Mouse (Mus musculus) liver, embryonic 16.5 days (tissue): ENCODE data around the gene Kat6b. TPM values are rescaled to one million over a fixed set of nuclear protein-coding genes. Genes with fewer than 3 reads are reported as not detected.

ENCODE experiments used
- ATAC-seq: fragments of 200-750 bp; cut with Nextera tagmentation; 2 replicates; pipeline ENCODE4 v1.8.0; 2017; ENCODE audit warnings: low read depth, mild to moderate bottlenecking, moderate number of reproducible peaks, moderate library complexity
- H3K27ac ChIP-seq: fragments of 300-500 bp; sonication (generic); 2 replicates; pipeline ENCODE4 v1.5.1; 2014; ENCODE audit warnings: mild to moderate bottlenecking, low read length
- H3K27me3 ChIP-seq: fragments of 300-500 bp; sonication (generic); 2 replicates; pipeline ENCODE4 v1.6.1; 2014; ENCODE audit warnings: low read depth, low read length, mixed read lengths; ENCODE audit not compliant: control insufficient read depth, insufficient read depth
- H3K36me3 ChIP-seq: fragments of 300-500 bp; sonication (generic); 2 replicates; pipeline ENCODE4 v1.6.1; 2014; ENCODE audit warnings: mild to moderate bottlenecking; ENCODE audit not compliant: control insufficient read depth, insufficient read depth
- H3K4me1 ChIP-seq: fragments of 300-500 bp; sonication (generic); 2 replicates; pipeline ENCODE4 v1.6.1; 2014; ENCODE audit warnings: low read depth, low read length, mixed read lengths; ENCODE audit not compliant: control insufficient read depth
- H3K4me2 ChIP-seq: fragments of 300-500 bp; sonication (generic); 2 replicates; pipeline ENCODE4 v1.6.1; 2014; ENCODE audit warnings: low read depth, low read length, mixed read lengths
- H3K4me3 ChIP-seq: fragments of 300-500 bp; sonication (generic); 2 replicates; pipeline ENCODE4 v1.5.1; 2014; ENCODE audit warnings: low read depth, mild to moderate bottlenecking, low read length
- H3K9ac ChIP-seq: fragments of 300-500 bp; sonication (generic); 2 replicates; pipeline ENCODE4 v1.6.1; 2014; ENCODE audit warnings: low read depth, low read length
- H3K9me3 ChIP-seq: fragments of 300-500 bp; sonication (generic); replicated peaks from 2 replicates; pipeline ENCODE4 v1.6.1; 2016; ENCODE audit warnings: low read length; ENCODE audit not compliant: control insufficient read depth
- whole genome bisulfite sequencing: fragments of 180-500 bp; shearing (Covaris S2); extraction: QIAGEN DNeasy Blood & Tissue Kit; methylation state at CpG from one replicate; pipeline ENCODE4 v1.1.7; 2014; ENCODE audit not compliant: insufficient replicate concordance; 5-methylcytosine and 5-hydroxymethylcytosine counted together
- polyA plus RNA-seq: library from polyadenylated mRNA; unstranded; fragments of >200 nt; fragmentation: Nextera tagmentation; extraction: Ambion mirVana; gene quantifications from 2 replicates; pipeline ENCODE4 v1.2.1, GENCODE M21; 2015

Gene Kat6b
- polyA plus RNA-seq, 1 experiment from 2014 or later: 1.7 TPM

DNA sequence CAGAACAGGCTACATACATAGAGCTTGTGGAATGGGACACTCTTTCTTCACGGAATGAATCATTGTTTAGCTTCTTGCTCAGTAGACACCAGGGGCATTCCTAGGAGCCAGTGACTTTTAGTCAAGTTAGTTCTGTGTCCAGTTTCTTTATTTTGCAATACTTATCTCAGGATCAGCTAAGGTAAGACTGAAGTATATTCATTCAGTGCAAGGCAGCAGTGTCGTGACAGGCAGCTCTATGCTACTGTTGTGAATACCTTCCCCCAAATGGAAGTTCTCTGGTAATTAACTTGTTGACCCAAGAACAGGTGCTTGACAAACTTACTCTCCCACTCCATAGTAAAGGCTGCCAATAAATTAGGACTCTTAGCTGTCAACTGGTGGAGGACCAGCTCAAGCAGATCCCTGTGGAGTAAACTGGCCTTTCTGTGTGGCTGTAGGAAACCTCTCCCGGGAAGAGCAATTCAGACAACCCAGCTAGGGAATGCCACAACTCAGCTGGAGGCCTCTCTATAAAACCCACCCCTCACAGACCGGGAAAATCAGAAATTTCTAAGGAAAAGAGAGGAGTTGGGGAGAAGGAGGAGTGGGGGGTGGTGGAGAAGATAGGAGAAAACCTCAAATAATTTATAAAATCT lies 105.4 kb downstream of the Kat6b start:
- Histone ChIP-seq H3K27ac (no peak overlapping the region), H3K9me3 (no peaks in the 10 kb centered on the region), H3K9ac (no peak overlapping the region), H3K36me3 (no peaks in the 10 kb centered on the region), H3K27me3 (no peaks in the 10 kb centered on the region), H3K4me3 (no peak overlapping the region), H3K4me1 (peaks cover 8% of the 10 kb centered on the region), H3K4me2 (no peak overlapping the region)
- no peak for ATAC-seq
- WGBS: 53% methylated on average over 4 of the region's 4 CpGs

DNA sequence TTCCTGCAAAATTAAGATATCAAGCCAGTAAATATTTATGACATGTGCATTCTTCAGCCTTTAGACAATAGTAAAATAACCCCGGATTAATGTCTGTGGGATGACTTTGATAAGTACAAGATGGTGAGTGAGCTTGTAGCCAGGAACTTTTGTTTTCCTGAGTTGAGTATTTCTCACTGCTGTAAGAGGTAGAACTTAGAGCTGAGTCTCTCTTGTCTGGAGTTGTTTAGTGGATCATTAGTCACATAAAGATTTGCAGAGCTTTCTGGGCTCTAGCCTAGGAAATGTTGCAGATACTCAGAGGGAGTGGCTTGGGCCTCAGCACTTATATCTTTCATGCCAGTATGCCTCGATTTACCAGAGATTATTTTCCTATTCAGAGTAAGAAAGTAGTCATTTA lies 106.7 kb downstream of the Kat6b start:
- H3K9ac ChIP-seq: no peak overlapping the region
- no peak for ATAC-seq
- peaks cover 8% of the 10 kb centered on the region for H3K4me1 ChIP-seq
- no peaks in the 10 kb centered on the region for H3K36me3 ChIP-seq
- H3K27ac ChIP-seq: no peak overlapping the region
- WGBS: 44% methylated on average over 2 of the region's 2 CpGs
- no peak overlapping the region for H3K4me2 ChIP-seq
- H3K4me3 ChIP-seq: no peak overlapping the region
- H3K27me3 ChIP-seq: no peaks in the 10 kb centered on the region
- no peaks in the 10 kb centered on the region for H3K9me3 ChIP-seq

DNA sequence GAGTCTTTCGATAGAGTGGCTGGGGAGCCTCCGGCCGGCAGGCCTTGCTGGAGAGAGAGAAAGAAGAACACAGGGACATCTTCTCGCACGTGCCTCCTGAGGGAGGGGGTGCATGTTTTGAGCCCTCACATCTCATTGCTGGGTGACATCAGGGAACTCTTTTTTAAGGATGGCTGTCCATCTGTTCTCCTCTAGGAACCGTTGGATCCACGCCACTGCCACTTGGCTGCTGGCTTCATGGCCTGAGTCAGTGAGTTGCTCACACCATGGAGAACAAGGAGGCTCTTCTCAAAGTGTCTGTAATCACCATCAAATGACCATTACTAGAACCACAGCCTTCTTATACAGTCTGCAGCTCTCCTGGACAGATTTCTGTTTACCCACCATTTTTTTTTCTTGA lies 108.4 kb downstream of the Kat6b start:
- Histone ChIP-seq H3K36me3 (no peaks in the 10 kb centered on the region), H3K27ac (no peak overlapping the region), H3K4me1 (peaks cover under 1% of the 10 kb centered on the region), H3K4me3 (no peak overlapping the region), H3K27me3 (no peaks in the 10 kb centered on the region), H3K9ac (no peak overlapping the region), H3K4me2 (no peak overlapping the region), H3K9me3 (no peaks in the 10 kb centered on the region)
- ATAC-seq: no peak
- 81% methylated on average over 7 of the region's 7 CpGs for WGBS

DNA sequence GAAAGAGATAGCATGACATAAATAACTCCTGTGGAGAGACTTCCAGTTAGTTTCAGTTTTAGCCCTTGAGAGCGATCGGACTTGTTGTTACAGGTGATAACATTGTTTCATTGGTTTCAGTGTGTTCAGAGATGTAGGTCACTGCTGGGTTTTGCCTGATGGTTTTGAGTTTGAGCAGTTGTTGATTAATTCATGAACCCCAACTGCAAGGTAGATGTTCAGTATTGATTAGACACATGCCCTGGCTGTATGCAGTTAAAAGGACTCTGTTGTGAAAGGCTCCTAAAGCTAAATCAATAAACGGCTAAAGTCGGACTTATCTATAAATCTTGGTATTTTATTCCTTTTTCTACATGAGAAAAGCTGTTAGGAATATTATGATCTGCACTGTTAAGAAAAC lies 109.0 kb downstream of the Kat6b start:
- Histone ChIP-seq H3K9me3 (no peaks in the 10 kb centered on the region), H3K4me1 (no peaks in the 10 kb centered on the region; the same call in 1 of the 2 replicates), H3K36me3 (no peaks in the 10 kb centered on the region), H3K27ac (no peak overlapping the region), H3K4me2 (no peak overlapping the region), H3K9ac (no peak overlapping the region), H3K4me3 (no peak overlapping the region), H3K27me3 (no peaks in the 10 kb centered on the region)
- peak; percentile 58; the same call in 1 of the 2 replicates for ATAC-seq
- 65% methylated on average over 4 of the region's 4 CpGs for WGBS

DNA sequence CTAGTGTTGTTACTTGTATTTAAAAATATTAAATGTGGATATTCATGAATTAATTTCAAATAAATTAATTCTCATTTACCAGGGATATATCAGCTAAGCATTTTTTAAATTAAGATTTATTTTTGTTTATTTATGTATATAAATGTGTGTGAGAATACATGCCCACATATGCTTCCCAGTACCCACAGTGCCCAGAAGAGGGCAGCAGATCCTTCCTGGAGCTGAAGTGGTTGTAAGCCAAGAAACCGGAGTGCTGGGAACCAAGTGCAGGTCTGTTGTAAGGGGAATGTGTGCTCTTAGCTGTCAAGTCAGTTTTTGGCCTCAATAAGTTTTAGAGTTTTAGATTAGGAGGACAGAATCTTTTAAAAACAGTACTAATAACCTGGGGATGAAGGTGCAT lies 110.9 kb downstream of the Kat6b start:
- Histone ChIP-seq H3K36me3 (no peaks in the 10 kb centered on the region), H3K4me2 (no peak overlapping the region), H3K4me3 (no peak overlapping the region), H3K27me3 (no peaks in the 10 kb centered on the region), H3K27ac (no peak overlapping the region), H3K9me3 (no peaks in the 10 kb centered on the region), H3K4me1 (no peaks in the 10 kb centered on the region; the same call in 1 of the 2 replicates), H3K9ac (no peak overlapping the region)
- ATAC-seq: no peak
- 88% methylated on average over 1 of the region's 1 CpGs for WGBS

DNA sequence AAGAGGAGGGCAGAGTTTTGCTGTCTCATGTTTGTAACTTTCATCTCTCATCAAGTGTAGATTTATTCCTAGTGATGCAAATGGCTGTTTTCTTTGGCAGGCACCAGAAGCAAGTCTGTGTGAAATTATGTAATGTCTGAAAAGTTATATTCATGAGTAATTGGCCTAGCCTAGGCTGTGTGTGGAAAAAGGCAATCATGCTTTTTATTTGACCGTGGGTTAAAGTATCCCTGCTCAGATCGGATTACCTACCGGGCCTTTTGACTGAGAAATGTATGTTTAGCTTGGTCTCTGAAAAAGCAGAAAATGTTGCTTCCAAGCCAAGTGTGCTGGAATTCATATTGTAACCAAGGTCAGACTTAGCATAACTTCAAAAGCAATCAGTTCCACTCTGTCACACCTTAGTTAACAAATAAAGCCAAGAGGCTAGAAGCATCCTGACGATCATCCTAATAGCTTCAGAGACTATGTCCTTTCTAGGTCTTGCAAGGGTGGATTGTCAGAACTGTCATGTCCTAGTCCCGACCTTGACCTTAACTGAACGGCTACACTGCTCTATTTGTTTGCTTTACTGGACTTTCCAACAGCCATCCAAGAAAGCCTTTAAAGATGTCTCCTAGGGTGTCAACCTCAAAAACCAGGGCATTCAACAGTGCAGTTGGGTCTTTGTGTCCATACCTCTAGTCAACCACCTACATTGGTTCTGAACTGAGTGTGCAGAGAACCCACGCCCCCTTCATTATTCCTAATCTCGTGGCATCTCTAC lies 111.9 kb downstream of the Kat6b start:
- ATAC-seq: no peak

DNA sequence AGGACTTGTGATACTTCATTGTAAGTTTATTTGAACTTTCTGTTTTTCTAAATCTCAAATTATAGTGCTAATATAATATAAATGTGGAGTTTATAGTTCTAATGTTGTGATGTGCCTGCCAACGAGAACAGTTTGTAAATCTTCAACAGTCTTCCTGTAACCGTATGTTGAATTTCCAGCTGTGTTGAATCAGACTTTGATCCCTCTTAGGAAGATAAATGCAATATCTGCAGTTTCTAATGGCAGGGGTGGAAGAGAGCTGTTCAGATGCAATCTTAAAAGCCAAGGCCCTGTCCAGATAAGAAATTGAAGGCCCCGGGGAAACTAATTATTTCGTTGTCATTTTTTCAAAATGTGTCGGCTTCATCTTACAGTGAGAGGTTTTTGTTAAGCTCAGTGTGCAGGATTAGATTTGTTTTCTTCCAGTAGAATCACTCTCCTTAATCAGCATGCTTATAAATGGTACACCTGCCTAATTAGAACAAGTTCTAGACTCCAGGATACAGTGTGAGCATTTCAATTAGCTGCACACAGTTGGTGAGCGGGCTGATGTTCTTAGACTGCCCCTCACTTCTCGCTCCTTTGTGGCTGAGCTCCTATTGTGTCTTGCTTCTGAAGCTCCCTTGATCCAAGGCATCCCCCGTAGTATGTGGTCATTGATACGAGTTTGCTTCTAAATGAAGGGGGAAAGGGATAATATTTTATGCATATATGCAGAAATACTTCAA lies 118.4 kb downstream of the Kat6b start:
- ATAC-seq: no peak

More for the DNA sequence above, 111.9 kb downstream of the Kat6b start:
- 69% methylated on average over 8 of the region's 8 CpGs for WGBS
- Histone ChIP-seq H3K9ac (no peak overlapping the region), H3K4me3 (no peak overlapping the region), H3K9me3 (no peaks in the 10 kb centered on the region), H3K36me3 (no peaks in the 10 kb centered on the region), H3K4me1 (no peaks in the 10 kb centered on the region; the same call in 1 of the 2 replicates), H3K27me3 (no peaks in the 10 kb centered on the region), H3K27ac (no peak overlapping the region), H3K4me2 (no peak overlapping the region)

DNA sequence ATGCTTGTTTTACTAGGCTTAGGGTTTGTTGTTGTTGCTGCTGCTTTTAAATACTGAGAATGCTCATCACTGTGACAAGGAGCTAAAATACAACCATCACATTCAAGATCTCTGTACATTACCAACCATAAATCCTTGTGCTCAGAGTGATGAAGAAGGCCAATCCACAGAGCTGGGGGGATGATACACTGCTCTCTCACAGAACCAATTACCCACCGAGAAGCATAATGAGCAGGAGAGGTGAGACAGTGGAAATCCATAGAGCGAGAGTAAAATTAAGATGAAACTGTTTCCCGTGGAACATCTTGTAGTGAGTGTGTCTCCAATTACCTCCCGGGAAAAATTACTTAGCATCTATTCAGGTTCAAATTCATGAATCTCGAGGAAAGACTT lies 118.9 kb downstream of the Kat6b start:
- no peak overlapping the region for H3K9ac ChIP-seq
- no peak overlapping the region for H3K27ac ChIP-seq
- H3K4me1 ChIP-seq: peaks cover 32% of the 10 kb centered on the region
- no peak overlapping the region for H3K4me2 ChIP-seq
- ATAC-seq: no peak
- H3K4me3 ChIP-seq: no peak overlapping the region
- WGBS: 67% methylated on average over 5 of the region's 5 CpGs
- H3K9me3 ChIP-seq: no peaks in the 10 kb centered on the region
- no peaks in the 10 kb centered on the region for H3K27me3 ChIP-seq
- H3K36me3 ChIP-seq: no peaks in the 10 kb centered on the region

More for the DNA sequence above, 118.4 kb downstream of the Kat6b start:
- H3K4me1 ChIP-seq: peaks cover 32% of the 10 kb centered on the region
- H3K36me3 ChIP-seq: no peaks in the 10 kb centered on the region
- H3K27me3 ChIP-seq: no peaks in the 10 kb centered on the region
- H3K27ac ChIP-seq: no peak overlapping the region
- 41% methylated on average over 9 of the region's 9 CpGs for WGBS
- no peak overlapping the region for H3K9ac ChIP-seq
- no peaks in the 10 kb centered on the region for H3K9me3 ChIP-seq
- H3K4me2 ChIP-seq: no peak overlapping the region
- H3K4me3 ChIP-seq: no peak overlapping the region

DNA sequence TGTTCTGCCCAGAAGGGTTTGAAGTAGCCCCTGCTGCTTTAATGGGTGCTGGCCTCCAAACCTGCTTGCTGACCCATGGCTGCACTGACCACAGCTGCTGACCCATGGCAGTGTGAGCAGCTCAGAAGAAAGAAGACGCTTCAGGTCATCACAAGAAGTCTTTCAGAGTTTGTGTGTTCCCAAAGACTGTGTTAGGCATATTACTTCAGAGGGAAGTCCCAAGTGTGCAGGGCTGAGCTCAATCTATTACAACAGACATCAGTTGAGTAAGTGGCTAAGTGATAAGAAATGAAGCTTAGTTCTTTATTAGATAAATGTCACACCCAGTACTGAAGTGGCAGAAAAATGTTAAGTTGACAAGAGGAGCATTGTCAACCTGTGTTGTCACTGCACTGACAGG lies 119.4 kb downstream of the Kat6b start:
- ATAC-seq: peak; percentile 58
- no peak overlapping the region for H3K4me3 ChIP-seq
- no peaks in the 10 kb centered on the region for H3K27me3 ChIP-seq
- H3K4me1 ChIP-seq: peaks cover 32% of the 10 kb centered on the region
- 26% methylated on average over 1 of the region's 1 CpGs for WGBS
- H3K4me2 ChIP-seq: no peak overlapping the region
- H3K36me3 ChIP-seq: no peaks in the 10 kb centered on the region
- no peak overlapping the region for H3K27ac ChIP-seq
- no peak overlapping the region for H3K9ac ChIP-seq
- no peaks in the 10 kb centered on the region for H3K9me3 ChIP-seq
